Mouse (Mus musculus): Measurements from ENCODE around the gene Cldn9.

The Cldn9 gene

DNA sequence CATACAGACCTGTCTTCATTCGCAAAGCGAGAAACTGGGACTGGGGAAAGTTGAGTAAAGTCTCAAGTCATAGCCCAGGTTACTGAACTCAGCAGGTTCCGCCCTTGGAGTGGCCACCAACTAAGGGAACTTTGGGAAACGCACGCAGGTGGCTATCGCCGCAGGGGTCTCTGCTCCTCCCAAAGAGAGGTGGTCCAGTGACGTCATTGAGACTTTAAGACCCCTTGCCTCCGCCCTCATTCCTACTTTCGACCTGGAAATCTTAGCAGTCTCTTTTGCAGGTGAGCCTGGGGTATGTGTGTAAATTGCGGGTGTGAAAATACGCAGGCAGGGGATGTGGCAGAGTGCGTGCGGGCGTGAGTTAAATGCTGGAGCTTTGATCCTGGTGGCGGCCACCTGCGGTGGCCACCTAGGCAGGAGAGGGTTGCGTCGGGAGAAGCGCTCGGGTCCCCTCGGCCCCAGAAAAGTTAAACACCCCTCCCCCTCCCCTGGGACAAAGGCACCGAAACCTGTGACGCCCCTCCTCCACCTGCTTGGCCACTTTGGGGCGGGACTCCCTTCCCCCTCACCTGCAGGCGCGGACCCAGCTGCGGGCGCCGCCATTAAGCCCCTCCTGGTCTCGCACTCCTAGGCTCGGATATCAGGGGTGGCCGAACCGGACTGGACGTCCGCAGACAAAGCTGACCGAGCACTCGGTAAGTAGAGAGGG is 4.5 kb downstream of the Cldn9 start, which contains the start of gene Cldn6:
Gene Cldn6, plus strand, starts transcription at position 123 of the 709 bp plus-strand sequence.
- DNase-seq, result no peak

DNA sequence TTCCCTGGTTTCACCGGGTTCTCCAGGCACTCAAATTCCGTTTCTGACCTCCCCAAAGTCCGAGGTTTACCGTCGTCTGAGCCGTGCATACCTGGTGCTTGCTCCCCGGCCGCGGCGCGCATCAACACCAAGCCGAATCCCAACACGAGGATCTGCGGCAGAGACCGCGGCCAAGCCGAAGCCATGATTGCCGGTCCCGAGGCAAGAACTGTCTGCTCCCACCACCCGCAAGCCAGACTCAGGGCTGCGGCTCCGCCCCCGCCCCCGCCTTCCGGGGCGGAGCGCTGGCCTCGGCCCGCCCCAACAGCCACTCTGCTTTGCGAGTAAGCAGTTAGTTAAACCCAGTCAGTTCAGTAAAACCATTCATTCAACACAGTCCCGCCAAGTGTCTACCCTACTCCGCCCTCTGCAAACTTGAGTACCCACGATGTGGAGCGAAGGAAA is 6.6 kb downstream of the Cldn9 start, which contains the start of gene Tnfrsf12a:
Gene Tnfrsf12a, minus strand, starts transcription at position 233 of the 444 bp plus-strand sequence.
- peak; percentile 89 for DNase-seq

DNA sequence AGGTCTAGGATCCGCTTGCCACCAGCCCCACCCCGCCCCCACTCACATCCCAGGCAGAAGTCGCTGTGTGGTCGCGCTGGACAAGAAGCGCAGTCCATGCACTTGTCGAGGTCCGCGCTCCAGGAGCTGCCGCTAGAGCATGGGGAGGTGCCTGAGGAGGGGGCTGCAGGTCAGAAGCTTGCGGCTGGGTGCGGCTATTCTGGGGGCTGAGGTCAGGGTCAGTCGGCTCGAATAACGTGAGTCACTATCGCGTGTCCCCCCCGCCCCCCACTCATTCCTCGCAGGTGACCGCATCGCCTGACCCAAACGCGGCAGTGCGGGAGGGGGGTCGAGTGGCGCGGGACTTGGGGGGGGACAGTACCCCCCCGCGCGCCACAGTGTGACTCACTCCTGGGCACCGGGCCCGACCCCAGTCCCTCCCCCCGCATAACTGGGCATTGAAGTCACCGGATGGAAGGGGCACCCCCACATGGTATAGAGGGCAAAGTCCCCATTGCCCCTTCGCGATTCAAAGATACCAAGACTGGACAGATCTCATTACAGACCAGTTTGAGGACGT is 7.3 kb downstream of the Cldn9 start:
- DNase-seq, result peak; percentile 70

DNA sequence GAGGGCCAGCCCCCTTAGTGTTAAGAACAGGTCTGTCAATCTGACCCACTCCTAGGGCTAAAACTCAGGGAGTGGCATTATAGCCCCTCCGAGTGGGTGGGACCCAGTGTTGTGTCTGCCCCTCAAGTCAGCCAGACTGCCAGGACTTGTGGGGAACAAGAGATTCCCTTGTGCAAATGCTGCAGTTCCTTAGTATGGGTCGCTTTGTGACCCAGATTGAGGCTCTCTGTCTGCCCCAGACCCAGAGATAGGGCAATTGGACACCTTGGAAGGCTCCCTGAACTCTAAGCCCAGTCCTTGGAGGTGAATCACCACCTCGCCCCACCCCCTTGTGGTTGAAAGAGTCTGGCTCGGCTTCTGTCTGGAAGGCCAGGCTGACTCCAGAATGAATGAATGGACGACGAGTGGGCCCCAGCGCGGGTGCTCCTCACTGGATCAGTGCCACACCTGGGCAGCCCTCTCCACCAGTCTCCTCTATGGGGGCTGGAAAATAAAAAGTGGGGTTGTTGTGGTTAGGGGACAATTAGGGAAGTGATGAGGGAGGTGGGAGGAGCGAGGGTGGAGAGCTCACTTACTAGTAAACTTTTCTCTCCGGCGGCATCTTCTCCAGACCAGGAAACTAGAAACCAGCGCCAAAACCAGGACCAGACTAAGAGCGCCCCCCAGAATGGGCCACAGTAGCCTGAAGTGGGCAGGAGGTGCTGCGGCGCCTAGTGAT is 8.1 kb downstream of the Cldn9 start:
- peak; percentile 65 for DNase-seq

DNA sequence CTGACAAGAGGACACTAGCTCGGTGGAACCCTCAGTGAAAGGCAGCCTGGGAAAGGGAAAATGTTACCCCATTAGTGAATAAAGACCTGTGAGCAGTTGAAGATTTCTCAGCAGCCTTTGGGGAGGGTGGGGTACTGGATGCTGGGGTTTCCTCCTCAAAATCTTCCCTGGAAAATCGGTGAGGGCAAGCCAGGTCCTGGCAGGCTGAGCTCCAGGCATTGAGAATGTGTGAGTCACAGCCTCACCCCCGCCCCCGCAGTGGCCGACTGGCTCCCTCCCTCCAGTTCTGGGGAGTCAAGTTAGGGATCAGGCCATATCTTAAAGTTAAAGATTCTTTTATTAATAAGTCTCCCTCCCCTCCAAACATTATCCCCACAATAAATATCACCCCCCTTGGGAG is 8.7 kb downstream of the Cldn9 start:
- peak; percentile 66 for DNase-seq

DNA sequence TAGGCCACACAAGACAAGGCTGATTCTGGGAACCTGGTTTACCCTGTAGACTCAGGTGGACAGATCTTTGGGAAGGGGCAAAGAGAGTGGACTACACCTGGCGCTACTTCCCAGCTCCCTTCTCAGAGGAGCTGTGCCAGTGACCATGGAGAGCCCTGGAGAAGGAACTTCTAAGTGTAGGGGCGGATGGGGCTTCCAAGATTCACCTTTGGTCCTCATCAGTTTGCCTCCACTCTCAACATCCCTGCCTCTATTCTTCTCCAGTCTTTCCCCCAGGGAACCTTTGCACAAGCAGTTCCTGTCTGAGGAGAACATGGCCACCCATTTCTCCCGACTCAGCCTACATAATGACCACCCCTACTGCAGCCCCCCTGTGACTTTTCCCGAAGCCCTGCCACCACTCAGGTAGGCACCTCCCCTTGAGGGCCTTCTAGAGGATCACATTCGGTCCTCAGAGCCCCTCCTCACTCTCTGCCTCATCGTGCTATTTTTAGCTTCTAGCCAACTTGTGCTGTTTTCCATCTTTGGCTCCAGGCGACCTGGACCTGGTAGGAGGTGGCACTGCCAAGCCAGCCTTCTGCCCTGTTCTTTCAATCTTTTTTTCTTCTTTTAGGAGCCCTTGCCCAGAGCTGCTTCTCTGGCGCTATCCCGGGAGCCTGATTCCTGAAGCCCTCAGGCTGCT is 9.4 kb downstream of the Cldn9 start:
- no peak for DNase-seq

DNA sequence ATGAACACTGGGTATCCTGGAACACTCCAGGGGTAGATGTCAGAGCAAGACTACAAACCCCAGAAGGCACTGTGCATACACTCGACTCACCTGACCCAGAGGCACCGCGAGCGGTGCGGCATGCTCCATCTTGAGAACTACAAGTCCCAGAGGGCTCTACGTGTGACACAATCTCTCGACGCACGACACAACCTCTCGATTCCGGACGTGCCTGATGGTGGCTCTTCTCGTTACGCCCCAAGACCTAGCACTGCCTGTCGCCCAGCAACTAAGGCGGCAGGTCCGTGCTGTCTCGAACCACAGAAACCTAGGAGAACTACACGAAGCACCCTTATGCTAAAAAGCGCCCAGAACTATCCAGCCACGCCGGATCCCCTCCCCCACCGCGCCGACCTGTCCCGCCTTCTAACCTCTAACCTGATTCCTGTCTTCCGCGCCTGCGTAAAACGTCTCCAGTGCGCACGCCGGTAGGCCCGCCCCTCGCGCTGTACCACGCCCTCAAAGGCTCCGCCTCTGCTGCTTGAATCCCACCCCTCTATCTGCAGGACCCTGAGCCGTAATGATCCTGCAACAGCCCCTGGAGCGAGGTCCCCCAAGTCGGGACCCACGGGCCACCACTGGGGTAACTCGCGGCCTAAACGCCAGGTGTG is 10.3 kb downstream of the Cldn9 start, which contains the start of the genes Hcfc1r1 and Thoc6:
Gene Hcfc1r1, plus strand, starts transcription at position 173 of the 650 bp plus-strand sequence.
Gene Thoc6, minus strand, starts transcription at position 459 of the 650 bp plus-strand sequence.
- DNase-seq, result peak; percentile 95

DNA sequence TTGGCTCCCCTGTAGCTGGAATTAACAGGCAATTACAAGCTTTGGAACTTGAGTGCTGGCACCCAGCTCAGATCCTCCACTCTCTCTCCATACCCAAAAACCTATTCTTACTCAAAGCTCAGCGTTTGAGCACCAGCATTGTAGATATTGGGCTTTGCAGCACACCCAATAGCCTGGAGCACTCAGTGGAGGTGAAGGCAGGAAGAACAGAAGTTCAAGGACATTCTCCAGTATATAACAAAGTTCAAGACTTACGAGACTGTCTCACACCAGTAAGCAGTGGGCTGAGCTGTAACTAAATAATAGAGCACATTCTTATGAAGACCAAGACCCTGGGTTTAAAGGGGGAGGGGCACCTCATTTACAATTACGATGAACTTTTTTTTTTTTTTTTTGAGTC is 11.1 kb downstream of the Cldn9 start:
- no peak for DNase-seq

DNA sequence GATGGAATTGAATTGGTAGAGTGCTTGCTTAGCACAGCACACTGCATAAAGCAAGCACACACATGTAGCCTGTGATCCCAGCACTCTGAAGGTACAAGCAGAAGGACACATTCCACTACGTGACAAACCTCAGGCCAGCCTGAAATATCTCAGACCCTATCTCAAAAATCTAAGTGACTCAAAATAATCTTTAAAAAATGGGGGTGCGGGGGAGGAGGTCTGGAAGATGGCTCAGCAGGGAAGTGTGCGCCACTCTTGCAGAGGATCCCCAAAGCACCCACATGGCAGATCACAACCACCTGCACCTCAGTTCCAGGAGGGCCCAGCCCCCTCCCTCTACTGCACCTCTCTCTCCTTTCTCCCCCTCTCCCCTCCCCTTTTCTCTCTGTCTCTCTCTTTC is 12.3 kb downstream of the Cldn9 start:
- no peak for DNase-seq

DNA sequence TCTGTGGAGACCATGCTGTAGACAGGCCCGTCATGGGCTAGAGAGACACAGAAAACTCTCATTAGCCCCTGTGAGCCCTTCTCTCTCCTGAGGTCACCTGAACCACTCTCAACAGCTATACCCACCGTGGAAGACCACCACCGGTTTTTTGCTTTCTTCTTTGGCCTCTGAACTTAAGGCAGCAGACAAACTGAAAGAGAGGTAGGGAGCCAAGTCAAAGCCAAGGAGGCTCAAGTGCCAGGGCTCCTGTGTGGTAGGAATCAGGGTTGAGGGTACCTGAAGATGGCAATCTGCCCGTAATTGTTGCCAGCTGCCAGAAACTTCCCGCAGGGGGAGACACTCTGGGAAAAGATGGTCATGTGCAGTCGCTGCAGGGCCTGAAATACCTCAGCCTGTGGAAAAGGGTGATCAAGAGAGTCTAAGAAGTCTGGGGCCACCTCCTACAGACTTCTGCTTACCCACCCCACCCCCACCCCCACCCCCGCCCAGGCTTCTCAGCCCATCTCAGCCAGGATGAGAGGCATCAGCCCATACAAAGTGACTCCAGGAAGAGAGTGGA is 13.2 kb downstream of the Cldn9 start:
- no peak for DNase-seq

DNA sequence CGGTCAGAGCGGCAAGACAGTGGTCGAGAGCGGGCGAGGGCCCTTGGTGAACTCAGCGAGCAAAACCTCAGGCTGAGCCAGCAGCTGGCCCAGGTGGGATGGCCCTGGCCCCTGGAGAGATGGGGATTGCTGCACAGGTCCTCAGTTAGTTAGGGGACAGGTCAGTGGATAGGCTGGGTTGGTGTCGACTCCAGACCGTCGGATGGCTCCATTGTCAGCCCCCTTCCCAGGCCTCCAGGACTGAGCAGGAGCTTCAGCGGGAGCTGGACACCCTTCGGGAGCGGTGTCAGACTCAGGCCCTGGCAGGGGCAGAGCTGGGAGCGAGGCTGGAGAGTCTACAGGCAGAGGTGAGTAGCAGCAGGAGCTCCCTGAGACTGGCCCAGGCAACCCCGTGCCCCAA is 18.3 kb downstream of the Cldn9 start:
- no peak for DNase-seq

DNA sequence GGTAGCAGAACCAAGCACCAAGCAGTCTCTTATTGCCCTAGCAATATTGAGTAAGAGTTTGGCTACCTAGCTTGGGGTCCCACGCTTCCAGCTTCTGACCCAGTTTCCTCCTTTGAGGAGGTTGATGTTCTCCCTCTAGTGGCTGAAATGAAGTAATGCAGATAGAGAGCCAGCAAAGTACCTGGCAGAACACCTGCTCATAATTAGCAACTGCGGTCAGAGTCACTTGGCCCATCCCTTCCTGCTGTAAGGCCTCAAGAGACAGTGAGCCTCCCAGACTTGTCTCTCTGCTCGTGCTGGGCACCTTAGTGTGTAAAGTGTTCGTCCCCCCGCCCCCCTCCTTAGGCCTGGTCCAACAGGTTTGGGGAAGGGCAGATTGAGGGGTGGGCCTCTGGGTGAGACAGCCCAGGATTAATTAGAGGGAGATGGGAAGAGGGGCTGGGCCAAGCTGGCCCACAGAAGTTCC is 19.2 kb downstream of the Cldn9 start:
- no peak for DNase-seq

DNA sequence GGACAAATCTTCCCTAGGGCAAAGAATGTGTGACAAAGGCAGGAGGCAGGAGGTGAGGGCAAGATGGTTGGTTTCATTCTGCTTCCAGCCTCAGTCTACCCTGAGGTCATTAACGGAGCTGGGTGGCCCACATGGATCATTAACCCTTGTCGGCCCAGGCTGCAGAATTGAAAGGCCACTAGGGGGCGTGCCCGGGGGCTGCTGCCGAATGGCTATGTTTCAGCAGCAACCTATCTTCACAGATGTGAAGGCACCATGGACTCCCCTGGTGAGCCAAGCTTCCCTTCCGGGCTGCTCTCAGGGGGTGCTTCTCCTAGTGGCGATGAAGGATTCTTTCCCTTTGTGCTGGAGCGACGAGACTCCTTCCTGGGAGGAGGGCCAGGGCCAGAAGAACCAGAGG is 22.3 kb downstream of the Cldn9 start:
- DNase-seq, result no peak

DNA sequence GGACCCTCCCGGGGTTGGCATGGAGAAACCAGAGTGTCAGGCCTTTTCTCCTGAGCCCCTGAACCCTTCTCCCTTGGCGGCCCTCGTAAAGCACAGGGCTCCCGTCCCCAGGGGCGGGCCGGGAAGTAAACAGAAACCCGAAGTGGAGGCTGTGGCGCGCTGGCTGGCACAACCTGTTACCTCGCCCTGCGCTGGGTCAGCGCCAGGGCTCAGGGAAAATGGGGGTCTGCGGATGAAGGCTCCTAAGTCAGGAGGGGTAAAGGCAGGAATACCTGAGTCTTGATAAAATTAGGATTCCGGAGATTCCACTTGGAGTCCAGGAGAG is 23.0 kb downstream of the Cldn9 start:
- DNase-seq, result no peak

DNA sequence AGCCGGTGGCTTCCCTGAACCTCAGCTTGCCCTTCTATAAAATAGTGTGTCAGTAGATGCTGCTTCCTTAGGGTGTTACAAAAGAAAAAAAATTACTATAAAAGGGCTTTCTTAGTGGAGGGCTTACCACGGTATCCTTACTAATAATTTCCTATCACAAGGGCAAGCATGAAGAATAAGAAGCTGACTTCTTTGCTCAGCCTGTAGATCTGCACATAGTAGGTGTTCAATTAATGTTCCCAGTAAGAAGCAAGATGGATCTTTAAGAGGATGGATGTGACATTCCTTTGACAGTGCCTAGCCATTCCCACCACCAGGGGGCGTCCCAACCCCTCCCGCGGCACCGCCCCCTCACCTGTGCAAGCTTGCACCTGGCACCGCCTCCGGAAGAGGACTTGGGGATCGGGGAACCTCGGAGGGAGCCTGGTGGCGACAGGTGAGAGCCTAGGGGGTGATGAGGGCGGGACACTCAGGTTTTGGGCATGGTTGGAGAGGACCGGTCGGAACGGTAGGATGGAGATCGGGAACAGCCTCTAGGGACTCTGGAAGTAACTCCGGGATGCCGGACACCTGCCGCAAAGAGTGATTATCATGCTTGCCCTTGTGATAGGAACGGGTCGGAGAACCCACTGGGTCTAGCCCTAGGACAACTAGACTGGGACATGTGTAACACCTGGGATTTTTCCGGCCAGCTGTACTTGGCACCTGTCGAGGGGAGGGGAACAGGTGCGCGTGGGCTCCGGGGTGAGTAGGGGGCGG is 23.5 kb downstream of the Cldn9 start, which contains the start of gene Bicdl2:
Gene Bicdl2, plus strand, starts transcription at position 390 of the 759 bp plus-strand sequence.
- peak; percentile 85 for DNase-seq

DNA sequence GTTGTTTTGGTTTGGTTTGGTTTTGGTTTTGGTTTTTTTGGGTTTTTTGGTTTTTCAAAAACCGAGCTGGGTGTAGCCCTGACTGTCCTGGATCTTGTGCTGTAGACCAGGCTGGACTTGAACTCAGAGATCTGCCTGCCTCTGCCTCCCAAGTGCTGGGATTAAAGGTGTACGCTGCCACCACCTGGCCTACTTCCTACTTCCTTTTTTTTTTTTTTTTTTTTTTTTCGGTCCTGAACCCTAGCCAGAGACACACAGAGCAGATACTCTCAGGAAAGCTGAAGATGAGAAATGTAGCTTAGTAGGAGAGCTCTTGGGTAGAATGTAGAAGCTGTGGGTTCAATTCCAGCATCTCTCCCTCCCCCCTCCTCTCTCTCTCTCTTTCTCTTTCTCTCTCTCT is 25.4 kb downstream of the Cldn9 start:
- DNase-seq, result no peak

DNA sequence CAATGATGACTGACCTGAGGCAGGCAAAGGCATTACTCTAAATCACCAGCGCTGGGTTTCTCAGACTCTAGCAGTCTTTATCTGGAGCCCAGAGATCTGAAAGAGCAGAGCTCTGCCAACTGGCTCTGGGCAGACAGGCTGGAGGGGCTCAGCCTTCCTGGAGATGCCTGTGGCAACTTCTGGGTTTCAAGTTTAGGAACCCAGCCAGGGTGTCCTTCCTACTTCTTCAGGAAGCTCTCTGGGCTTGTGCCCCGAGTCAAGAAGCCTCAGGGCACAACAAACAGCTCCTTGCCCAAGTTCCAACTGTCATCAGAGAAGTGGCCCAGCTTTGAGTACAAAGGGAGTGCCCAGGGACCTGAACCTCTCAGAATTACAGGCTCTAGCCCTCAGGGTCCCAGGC is 29.4 kb downstream of the Cldn9 start:
- DNase-seq, result no peak

DNA sequence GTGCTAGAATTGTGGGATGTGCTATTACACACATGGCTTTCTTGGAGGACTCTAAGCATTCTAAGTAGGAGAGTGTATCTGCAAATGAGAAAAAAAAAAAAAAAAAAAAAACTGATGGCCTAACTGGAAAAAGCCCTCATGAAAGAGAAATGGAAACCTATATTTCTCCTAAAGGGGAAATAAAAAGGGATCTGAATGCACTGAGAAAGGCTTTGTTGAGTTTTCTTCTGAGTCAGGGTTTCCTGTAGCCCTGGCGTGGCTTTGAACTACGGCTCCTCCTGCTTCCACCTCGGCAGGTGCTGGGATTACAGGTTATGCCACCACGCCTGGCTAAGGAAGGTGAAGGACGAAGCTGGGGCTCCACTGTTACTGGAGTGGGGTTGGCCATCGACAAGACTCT is 29.8 kb downstream of the Cldn9 start:
- no peak for DNase-seq

DNA sequence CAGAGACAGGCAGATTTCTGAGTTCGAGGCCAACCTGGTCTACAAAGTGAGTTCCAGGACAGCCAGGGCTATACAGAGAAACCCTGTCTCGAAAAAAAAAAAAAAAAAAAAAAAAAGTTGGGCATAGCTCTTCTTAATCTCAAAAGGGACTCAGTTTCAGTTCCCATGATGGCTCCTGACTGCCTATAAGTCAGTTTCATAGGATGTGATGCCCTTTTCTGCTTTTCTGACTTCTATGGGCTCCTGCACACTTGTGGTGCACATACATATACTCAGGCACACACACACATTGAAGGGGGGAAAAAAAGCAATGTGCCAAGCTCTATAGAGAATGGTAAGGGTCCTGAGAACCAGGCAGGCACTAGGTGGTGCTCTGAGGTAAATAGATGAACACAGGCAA is 30.5 kb downstream of the Cldn9 start:
- no peak for DNase-seq

DNA sequence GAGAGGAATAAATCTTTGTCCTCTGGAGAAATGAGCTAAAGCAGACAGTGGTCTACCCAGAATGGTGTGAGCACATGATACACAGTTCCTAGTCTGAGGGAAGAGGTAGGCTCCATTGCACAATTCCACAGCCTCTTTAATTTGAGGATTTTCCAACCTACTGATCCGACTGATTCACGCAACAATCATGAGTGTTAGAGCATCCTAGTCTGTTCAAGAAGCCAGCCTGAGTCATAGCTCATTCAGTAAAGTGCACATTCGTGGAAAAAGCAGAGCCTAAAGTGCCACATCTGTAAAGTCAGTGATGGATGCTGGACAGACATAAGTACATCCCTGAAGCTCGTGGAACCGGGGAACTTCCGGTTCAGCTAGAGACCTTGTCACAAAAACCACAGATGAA is 32.5 kb downstream of the Cldn9 start:
- no peak for DNase-seq

DNA sequence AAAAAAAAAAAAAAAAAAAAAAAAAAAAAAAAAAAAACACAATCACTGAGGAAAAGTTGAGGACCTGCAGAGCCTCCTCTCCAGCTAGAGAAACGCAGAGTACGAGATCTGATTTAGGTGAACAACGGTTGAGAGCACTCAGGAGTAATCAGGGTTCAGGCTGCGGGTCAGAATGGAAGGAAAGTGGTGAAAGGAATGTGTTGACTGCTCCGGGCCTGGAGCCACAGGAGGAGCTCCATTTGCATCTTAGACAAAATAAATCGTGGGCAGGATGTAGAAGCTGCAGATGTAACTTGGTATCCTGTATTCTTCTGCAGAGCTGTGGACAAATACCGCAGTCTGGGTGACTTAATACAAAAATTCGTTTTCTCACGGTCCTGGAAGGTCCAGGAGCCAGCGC is 37.9 kb downstream of the Cldn9 start:
- DNase-seq, result no peak

Measured in kidney, postnatal 10 days (tissue).